Mouse (Mus musculus) cerebellum, postnatal 14 days (tissue): ENCODE measurements around the gene Vmn1r85.
"Not testable (repeated sequence)": the region's sequence is repeated elsewhere in the genome, so short reads cannot be mapped to it uniquely, and the experiment has no call there.

Source experiments
- DNase-seq, 2 experiments: peaks; one replicate each; pipeline ENCODE4 v3.0.0; 2021; ENCODE audit warnings: mixed read lengths in 2 of 2

Gene Vmn1r85

GRCm38 (mm10) chr7:13095073-13095472, at the start of gene Vmn1r85:
Gene Vmn1r85 (minus strand): TSS chr7:13095173.
- DNase-seq: no peak

- DNase-seq: no peak
These were observed 45.1 kb upstream of the Vmn1r85 start, which contains the start of gene Vmn1r87 for GRCm38 (mm10) chr7:13140057-13140456. Gene Vmn1r87 (minus strand): TSS chr7:13140157.

GRCm38 (mm10) chr7:13137340-13137739, 42.4 kb upstream of the Vmn1r85 start:
- no peak for DNase-seq

GRCm38 (mm10) chr7:13131856-13132255, 36.9 kb upstream of the Vmn1r85 start:
- DNase-seq: no peak

- peak; percentile 5 to 12 for DNase-seq
These were observed 28.7 kb upstream of the Vmn1r85 start for GRCm38 (mm10) chr7:13123554-13124153.

GRCm38 (mm10) chr7:13119817-13120216, 24.8 kb upstream of the Vmn1r85 start, which contains the start of gene Vmn1r86:
Gene Vmn1r86 (minus strand): TSS chr7:13119917.
- DNase-seq: no peak

GRCm38 (mm10) chr7:13072293-13072692, 22.7 kb downstream of the Vmn1r85 start:
- no peak for DNase-seq

GRCm38 (mm10) chr7:13063399-13063798, 31.6 kb downstream of the Vmn1r85 start:
- not testable (repeated sequence) for DNase-seq

- no peak for DNase-seq
These were observed 35.4 kb downstream of the Vmn1r85 start for GRCm38 (mm10) chr7:13059536-13059935.

GRCm38 (mm10) chr7:13056913-13057700, 37.9 kb downstream of the Vmn1r85 start:
- no peak for DNase-seq

- DNase-seq: peak; percentile 98
These were observed 40.5 kb downstream of the Vmn1r85 start, which contains the start of gene Mzf1 for GRCm38 (mm10) chr7:13054287-13055010. Gene Mzf1 (minus strand): TSS chr7:13054764.

GRCm38 (mm10) chr7:13053961-13054286, 41.0 kb downstream of the Vmn1r85 start:
- DNase-seq: no peak

- no peak for DNase-seq
These were observed 41.5 kb downstream of the Vmn1r85 start for GRCm38 (mm10) chr7:13053501-13053900.

GRCm38 (mm10) chr7:13053001-13053400, 42.0 kb downstream of the Vmn1r85 start:
- DNase-seq: no peak

- peak; percentile 65 to 71 for DNase-seq
These were observed 48.9 kb downstream of the Vmn1r85 start for GRCm38 (mm10) chr7:13046084-13046483.

- DNase-seq: no peak
These were observed 50.7 kb downstream of the Vmn1r85 start for GRCm38 (mm10) chr7:13044254-13044625.

- DNase-seq: peak; percentile 86 to 90
These were observed 51.3 kb downstream of the Vmn1r85 start for GRCm38 (mm10) chr7:13043445-13044253.

GRCm38 (mm10) chr7:13043120-13043444, 51.9 kb downstream of the Vmn1r85 start:
- DNase-seq: no peak

- DNase-seq: no peak
These were observed 52.5 kb downstream of the Vmn1r85 start for GRCm38 (mm10) chr7:13042511-13042910.

GRCm38 (mm10) chr7:13041256-13041655, 53.7 kb downstream of the Vmn1r85 start:
- no peak for DNase-seq

- DNase-seq: peak in 1 of 2 experiments; percentile 11
These were observed 55.8 kb downstream of the Vmn1r85 start for GRCm38 (mm10) chr7:13039181-13039580.

GRCm38 (mm10) chr7:13038621-13039169, 56.3 kb downstream of the Vmn1r85 start:
- DNase-seq: peak; percentile 41 to 71
